ENCODE assay signal across 17 mouse cellular contexts in genomic region chr9:50905321-50905720, GRCm38 (mm10).
DNase-seq lines count a peak whose midpoint lies in the region; ATAC-seq and TF ChIP-seq lines count a peak whose summit lies in the region.
"Had no signal": no experiment of that assay in that cellular context is flagged by ENCODE, and none has a peak within 500 bp of the region (broad histone marks: within the 10 kb centered on the region; RNA-seq: fewer than 3 reads in every experiment).

No protein-coding gene starts in this region.

- H3K4me2 ChIP-seq in liver, postnatal 0 days (ENCODE audit: low read depth, low read length), result no peak overlapping the region
- H3K4me2 ChIP-seq in liver, embryonic 11.5 days, result no peak overlapping the region
- H3K4me2 ChIP-seq: heart, embryonic 12.5 days; kidney, embryonic 15.5 days; liver, embryonic 13.5 days; midbrain, embryonic 15.5 days had no signal

- DNase-seq in liver, postnatal 0 days, result no peak
- no peak for DNase-seq in liver, embryonic 11.5 days (ENCODE audit: low spot score)
- peak; percentile 67 for DNase-seq in CD4-positive, CD25-positive, alpha-beta regulatory T cell, adult 2 months (ENCODE audit: low read depth, low spot score)
- DNase-seq in right cerebral cortex, postnatal 4 days, result no peak
- no peak for DNase-seq in adrenal gland, postnatal 10 days
- DNase-seq: adrenal gland, postnatal 25 days; cerebellum, adult 2 months; heart, postnatal 4 days; liver, embryonic 13.5 days; right cerebral cortex, postnatal 14 days had no signal

- H3K4me3 ChIP-seq in liver, postnatal 0 days (ENCODE audit: low read depth, low read length), result no peak overlapping the region
- H3K4me3 ChIP-seq in liver, embryonic 11.5 days (ENCODE audit: low read depth, low read length), result no peak overlapping the region
- H3K4me3 ChIP-seq: forebrain, embryonic 10.5 days; heart, embryonic 12.5 days; kidney, embryonic 15.5 days; left cerebral cortex, adult 2 months; liver, embryonic 13.5 days; midbrain, embryonic 15.5 days had no signal

- peaks cover 5% of the 10 kb centered on the region for H3K4me1 ChIP-seq in liver, postnatal 0 days (ENCODE audit: insufficient read depth)
- peaks cover 7% of the 10 kb centered on the region; the same call in 1 of the 2 replicates for H3K4me1 ChIP-seq in liver, embryonic 11.5 days (replicated peaks; ENCODE audit: control insufficient read depth, insufficient read depth, low read length)
- H3K4me1 ChIP-seq: forebrain, embryonic 10.5 days; kidney, embryonic 15.5 days had no signal

- 58% methylated on average over 3 of the region's 3 CpGs for WGBS in liver, postnatal 0 days (ENCODE audit: insufficient replicate concordance)
- WGBS in liver, embryonic 11.5 days, result 75% methylated on average over 3 of the region's 3 CpGs

- H3K9me3 ChIP-seq in liver, postnatal 0 days (ENCODE audit: low read length), result no peaks in the 10 kb centered on the region
- H3K9me3 ChIP-seq in liver, embryonic 11.5 days (ENCODE audit: control insufficient read depth, low read length), result no peaks in the 10 kb centered on the region
- H3K9me3 ChIP-seq: forebrain, embryonic 10.5 days; heart, embryonic 12.5 days; kidney, embryonic 15.5 days; liver, embryonic 13.5 days; midbrain, embryonic 15.5 days had no signal

- H3K36me3 ChIP-seq in liver, postnatal 0 days (replicated peaks; ENCODE audit: insufficient read depth, low read length), result peaks cover 5% of the 10 kb centered on the region
- no peaks in the 10 kb centered on the region for H3K36me3 ChIP-seq in liver, embryonic 11.5 days (ENCODE audit: control insufficient read depth, insufficient read depth, low read length)
- H3K36me3 ChIP-seq: midbrain, embryonic 15.5 days had no signal

- ATAC-seq in liver, postnatal 0 days, result no peak
- ATAC-seq in liver, embryonic 11.5 days (replicated peaks; ENCODE audit: low FRiP score), result no peak
- peak; percentile 34 to 37; a peak in 2 of 4 replicates for ATAC-seq in hematopoietic stem cell, adult 5-6 weeks (replicated peaks in 1 of 2; ENCODE audit: insufficient read depth in 1 of 2, low FRiP score in 2 of 2, low TSS enrichment in 1 of 2, low read depth in 1 of 2, poor library complexity in 2 of 2, severe bottlenecking in 2 of 2)
- peak; percentile 40; the same call in 1 of the 2 replicates for ATAC-seq in neutrophil, adult 5-6 weeks (ENCODE audit: extremely low read depth, insufficient number of reproducible peaks, low FRiP score, poor library complexity, severe bottlenecking)
- ATAC-seq: midbrain, embryonic 15.5 days had no signal

- TF ChIP-seq EP300 in liver, postnatal 0 days (IDR thresholded peaks at IDR 0.05; ENCODE audit: low read depth), result no peak

- 0 out of 2 replicates have a peak overlapping the region, but pooled peaks have one; percentile 29 for H3K27ac ChIP-seq in liver, postnatal 0 days (ENCODE audit: low read depth)
- H3K27ac ChIP-seq in liver, embryonic 11.5 days (ENCODE audit: low read depth, low read length), result no peak overlapping the region
- H3K27ac ChIP-seq: forebrain, embryonic 10.5 days; kidney, embryonic 15.5 days; left cerebral cortex, adult 2 months; liver, embryonic 13.5 days; midbrain, embryonic 15.5 days had no signal

- no peak for TF ChIP-seq CTCF in liver, postnatal 0 days (IDR thresholded peaks at IDR 0.05; ENCODE audit: low read depth)

- no peak overlapping the region for H3K9ac ChIP-seq in liver, postnatal 0 days (replicated peaks)
- no peak overlapping the region for H3K9ac ChIP-seq in liver, embryonic 11.5 days (ENCODE audit: low read depth, low read length)
- H3K9ac ChIP-seq: heart, embryonic 12.5 days; kidney, embryonic 15.5 days; liver, embryonic 13.5 days; midbrain, embryonic 15.5 days had no signal

- H3K27me3 ChIP-seq in liver, postnatal 0 days (ENCODE audit: insufficient read depth, low read length), result no peaks in the 10 kb centered on the region
- H3K27me3 ChIP-seq in liver, embryonic 11.5 days (replicated peaks; ENCODE audit: control insufficient read depth, insufficient read depth, low read length), result no peaks in the 10 kb centered on the region
- H3K27me3 ChIP-seq: heart, embryonic 12.5 days; kidney, embryonic 15.5 days; liver, embryonic 13.5 days; midbrain, embryonic 15.5 days had no signal

Comparison
In these comparisons a context has a peak if more than half of its experiments do, and no peak if none do; other contexts are left out.
1. ATAC-seq: peak in hematopoietic stem cell, adult 5-6 weeks (2 of 2) and neutrophil, adult 5-6 weeks (single experiment); none in liver, postnatal 0 days (single experiment) and liver, embryonic 11.5 days (single experiment).